Mouse (Mus musculus) adipose tissue, adult 10 weeks (tissue): ENCODE measurements around the gene Anp32b. TPM values are rescaled to one million over a fixed set of nuclear protein-coding genes. Genes with fewer than 3 reads are reported as not detected.

Source experiments
- polyA plus RNA-seq: library from polyadenylated mRNA; stranded (reverse); fragments of 350-450 nt; fragmentation: Illumina TruSeq; extraction: RNeasy Lipid Tissue Mini Kit (QIAGEN cat#74804); gene quantifications from one replicate; pipeline ENCODE4 v1.2.3, GENCODE M21; 2014; ENCODE audit warnings: low read depth, low replicate concordance

Anp32b gene
- polyA plus RNA-seq, result 97.5 TPM

GRCm38 (mm10) chr4:46450519-46451131, at the start of gene Anp32b:
Gene Anp32b, plus strand, starts transcription at chr4:46450902.

GRCm38 (mm10) chr4:46413406-46413805, 37.3 kb upstream of the Anp32b start, which contains the start of gene Hemgn:
Gene Hemgn, minus strand, starts transcription at chr4:46413506.

GRCm38 (mm10) chr4:46489028-46489925, 38.6 kb downstream of the Anp32b start, which contains the start of gene Nans:
Gene Nans, plus strand, starts transcription at chr4:46489248.

Other genes starting within 250 kb of the Anp32b start
- not detected for gene Foxe1, start 107.3 kb upstream of the Anp32b start, polyA plus RNA-seq
- 5.7 TPM for gene Trmo, start 61.5 kb upstream of the Anp32b start, polyA plus RNA-seq
- gene Hemgn, start 37.4 kb upstream of the Anp32b start, polyA plus RNA-seq, result 0.76 TPM
- 119 TPM for gene Nans, start 38.3 kb downstream of the Anp32b start, polyA plus RNA-seq
- 29.5 TPM for gene Trim14, start 85.2 kb downstream of the Anp32b start, polyA plus RNA-seq
- gene Coro2a, start 151.3 kb downstream of the Anp32b start, polyA plus RNA-seq, result 72.0 TPM
- gene Tbc1d2, start 199.3 kb downstream of the Anp32b start, polyA plus RNA-seq, result 6.6 TPM